Mouse (Mus musculus) testis, postnatal 14 days (tissue): ENCODE data around the gene Mark3.
A peak's percentile ranks its signal among the peaks of the same experiment; 100 is the strongest.

Experiments
- DNase-seq: peaks from one replicate; pipeline ENCODE4 v3.0.0; 2021; ENCODE audit warnings: low spot score

The Mark3 gene

DNA sequence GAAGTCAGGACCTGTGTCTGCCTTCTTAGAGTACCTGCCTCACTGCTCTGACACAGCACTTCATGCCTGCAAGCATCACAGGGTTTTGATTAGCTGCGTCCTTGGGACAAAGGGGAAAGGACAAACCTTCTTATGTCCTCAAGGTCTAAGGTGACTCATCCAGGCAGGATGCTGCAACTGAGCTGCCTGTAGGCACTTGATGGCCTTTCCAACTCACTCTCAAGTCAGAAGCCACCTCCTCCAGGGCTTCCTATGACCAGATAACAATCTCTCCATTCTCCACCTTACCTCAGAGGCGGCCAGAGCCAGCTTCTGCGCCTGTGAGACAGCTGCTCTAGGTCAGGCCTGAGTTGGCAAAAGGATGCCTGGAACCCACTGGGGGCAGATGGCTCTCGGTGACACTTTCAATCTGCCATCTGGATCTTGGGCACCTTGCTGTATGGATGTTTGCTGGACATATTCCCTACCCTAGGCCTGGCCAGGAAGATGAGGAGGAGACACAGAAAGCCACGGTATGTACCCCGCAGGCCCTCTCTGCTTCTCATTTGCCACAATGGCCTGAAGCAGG, 124.1 kb downstream of the Mark3 start:
- DNase-seq: no peak

DNA sequence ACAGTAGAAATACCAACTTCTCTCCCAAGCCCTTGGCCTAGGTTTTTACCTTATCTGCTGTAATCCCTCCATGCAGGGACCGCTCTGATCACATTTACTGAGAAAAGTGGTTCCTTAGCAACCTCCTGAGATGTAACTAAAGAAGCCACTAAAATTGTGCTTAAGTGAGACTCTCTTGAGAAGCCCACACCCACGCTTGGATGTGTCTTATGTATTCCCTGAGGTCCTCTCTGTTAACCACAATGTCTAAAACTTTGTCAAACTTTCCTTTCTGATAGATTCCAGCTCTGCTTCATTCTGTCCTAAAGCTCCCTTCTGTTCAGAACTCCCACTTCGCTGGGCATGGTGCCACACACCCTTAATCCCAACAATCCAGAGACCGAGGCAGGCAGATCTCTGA, 125.2 kb downstream of the Mark3 start:
- no peak for DNase-seq

DNA sequence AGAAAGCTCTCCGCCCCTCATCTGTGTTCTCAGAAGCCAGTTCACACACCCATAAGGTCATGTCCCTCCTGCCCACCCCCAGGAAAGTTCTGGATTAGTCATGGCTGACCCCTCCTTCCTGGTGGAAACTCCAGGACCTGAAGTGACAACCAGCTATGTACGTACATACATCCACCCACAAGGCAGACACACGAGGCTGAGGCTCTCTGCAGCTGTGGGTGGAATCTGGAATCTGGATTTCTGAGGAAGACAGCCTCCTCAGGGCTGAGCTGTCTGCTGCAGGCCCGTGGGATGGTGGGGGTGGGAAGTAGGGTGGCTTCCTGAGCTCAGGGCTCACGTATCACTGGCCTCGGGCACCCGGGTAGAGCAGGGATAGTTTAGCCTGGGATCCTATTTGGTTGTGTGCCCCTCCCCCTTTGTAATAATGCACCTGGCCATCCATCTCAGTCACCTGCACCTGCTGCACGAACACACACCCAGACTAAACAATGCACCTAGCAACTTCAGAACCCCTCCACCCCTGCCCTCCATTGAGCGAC, 126.7 kb downstream of the Mark3 start:
- no peak for DNase-seq

DNA sequence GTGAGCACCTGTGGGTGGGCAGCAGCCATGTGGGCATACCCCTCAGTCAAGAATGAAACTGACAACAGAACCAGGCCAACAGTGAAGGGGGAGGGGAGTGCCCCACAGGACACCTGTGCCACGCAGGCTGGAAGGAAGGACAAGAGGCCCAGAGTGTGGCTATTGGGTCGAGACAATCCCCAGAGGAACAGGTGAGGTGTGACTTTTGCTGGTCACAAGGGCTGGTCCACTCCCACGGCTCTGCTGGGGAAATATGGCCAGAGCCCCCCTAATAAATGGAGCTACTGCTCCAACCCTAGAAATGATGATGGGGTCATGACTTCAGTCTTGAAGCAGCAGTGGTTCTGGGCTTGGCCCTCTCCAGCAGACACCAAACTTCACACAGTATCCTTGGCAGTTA, 129.0 kb downstream of the Mark3 start:
- DNase-seq: no peak

DNA sequence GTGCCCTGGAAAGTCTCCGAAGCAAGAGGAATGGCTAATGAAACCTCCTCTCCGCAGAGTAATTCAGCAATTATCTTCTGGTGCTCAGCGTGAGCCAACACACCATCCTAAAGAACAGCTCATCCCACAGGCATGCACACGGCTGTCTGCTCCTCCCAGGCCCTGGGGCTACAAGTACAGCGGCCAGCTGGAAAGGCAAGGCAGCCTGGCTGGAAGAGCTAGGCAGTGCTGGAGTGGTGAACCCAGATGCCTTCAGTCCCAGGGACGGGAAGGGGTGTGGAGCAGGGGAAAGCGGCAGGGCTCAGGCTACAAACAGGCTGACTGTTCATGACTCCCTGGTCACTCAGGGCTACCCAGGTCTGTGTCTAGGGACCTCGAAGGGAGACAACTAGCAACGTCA, 130.3 kb downstream of the Mark3 start:
- peak; percentile 52 for DNase-seq

DNA sequence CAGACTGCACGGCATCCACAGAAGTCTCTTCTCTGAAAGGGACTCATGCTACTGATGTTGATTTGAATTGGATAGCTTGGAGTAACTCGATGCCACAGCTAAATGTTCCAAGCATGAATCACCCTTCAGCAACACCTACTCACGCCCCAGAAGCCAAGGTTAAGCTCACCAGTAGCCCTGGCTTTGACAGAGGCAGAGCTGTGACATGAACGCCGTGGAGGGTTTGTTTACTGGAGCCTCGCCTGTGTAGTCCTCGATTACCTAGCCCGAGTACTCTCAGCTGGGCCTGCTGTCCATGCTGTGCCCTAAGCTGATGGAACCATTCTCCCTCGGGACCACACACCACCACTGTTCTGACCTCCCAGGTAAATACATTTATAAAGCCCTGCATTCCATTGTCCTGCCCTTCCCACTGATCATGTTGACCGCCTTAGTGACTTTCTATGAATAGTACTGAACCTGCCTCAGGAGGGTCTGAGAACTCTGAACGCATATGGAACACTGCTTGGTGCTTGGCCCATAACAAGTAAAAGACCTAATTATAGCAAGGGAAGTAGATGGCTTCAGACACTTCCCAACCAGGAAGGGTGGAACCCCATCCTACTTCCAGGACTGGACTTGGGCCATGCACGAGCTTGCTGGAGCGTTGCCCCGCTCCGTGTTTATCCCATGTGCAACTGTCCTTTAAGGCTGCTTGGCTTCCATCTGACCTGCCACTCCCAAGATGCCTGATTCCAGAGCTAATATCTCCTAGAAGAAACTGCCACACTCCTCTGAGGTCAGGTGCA, 131.1 kb downstream of the Mark3 start:
- no peak for DNase-seq
